Mouse (Mus musculus) large intestine, adult 2 months (tissue): Measurements from ENCODE around the gene Mrpl33. TPM values are rescaled to one million over a fixed set of nuclear protein-coding genes. Genes with fewer than 3 reads are reported as not detected.

Source experiments
- DNase-seq: peaks from one replicate; pipeline ENCODE4 v3.0.0-alpha.2; 2012; ENCODE audit warnings: low read depth, low spot score
- WGBS: fragments of 180-500 bp; shearing (Covaris S2); methylation state at CpG from one replicate; pipeline ENCODE4 v1.1.7; 2018; 5-methylcytosine and 5-hydroxymethylcytosine counted together
- polyA plus RNA-seq: library from polyadenylated mRNA; depleted of rRNA; stranded (reverse); fragments of >200 nt; gene quantifications from 2 replicates; pipeline ENCODE4 v1.2.3, GENCODE M21; 2012

Gene Mrpl33
- polyA plus RNA-seq, 1 experiment = 19.7 TPM

DNA sequence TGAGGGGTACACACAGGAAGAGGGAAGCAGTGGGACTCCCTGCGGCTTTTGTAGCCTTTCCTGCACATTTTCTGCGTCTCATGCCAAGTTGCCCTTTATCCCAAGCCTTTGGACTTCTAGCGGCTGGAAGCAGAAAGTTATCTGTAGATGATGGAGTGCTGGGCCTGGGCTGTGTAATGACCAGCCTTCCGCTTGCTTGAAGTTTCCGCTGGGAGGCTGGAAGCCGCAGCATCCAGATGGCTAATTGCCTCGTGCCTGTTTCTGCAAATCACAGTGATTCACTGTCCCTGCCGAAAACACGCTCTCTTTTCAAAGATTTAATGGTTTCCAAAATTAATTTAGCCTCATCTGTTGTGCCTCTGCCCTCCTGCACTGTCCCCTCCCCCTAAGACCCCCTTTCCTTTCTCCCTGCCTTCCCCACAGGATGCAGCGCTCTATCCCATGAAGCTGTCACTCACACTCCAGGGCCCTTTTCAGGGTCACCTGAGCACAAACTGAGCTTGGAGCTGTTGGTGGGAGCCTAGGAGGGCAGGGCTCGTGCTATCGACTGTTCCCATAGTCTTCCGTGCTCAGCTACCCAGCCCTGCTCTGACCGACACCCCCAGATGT is 6.9 kb upstream of the Mrpl33 start:
- 85% methylated on average over 14 of the region's 14 CpGs for WGBS
- DNase-seq = no peak

DNA sequence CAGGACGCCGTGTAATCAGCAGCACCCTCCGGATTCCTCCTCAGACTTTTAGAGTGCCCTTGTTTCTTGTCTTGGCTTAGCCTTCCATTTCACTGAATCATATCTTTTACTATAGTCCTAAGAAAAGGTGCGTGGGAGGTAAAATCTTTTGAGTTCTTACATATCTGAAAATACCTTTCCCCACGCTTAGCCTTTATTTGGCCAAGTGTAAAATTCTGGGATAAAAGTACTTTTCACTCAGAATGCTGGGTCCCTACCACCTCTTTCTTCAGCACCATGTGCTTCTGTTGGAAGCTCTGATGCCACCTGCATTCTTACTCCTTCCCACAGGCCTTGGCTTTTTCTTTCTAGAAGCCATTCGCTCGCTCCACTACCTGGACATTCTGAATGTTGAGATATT is 5.6 kb upstream of the Mrpl33 start:
- no peak for DNase-seq
- 92% methylated on average over 7 of the region's 7 CpGs for WGBS

DNA sequence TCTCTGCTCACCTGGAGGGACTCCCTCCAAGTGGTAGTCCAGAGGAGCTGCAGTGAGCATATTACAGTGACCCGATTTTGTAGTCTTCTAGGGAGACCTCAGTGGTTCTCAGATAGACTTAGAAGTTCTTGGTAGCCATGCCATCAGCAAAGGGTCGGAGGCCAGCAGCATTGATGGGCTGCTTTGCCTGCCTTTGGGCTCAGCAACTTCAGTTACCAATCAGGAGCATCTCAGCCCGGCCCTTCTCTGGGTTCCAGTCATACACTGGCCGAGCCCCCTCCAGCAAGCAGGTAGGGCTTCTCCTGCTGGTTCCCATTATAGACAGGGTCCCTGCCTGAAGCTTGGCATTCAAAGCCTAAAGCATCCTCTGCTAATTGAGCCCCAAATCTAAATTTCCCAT is 867 bp upstream of the Mrpl33 start:
- 67% methylated on average over 4 of the region's 4 CpGs for WGBS
- DNase-seq = no peak

DNA sequence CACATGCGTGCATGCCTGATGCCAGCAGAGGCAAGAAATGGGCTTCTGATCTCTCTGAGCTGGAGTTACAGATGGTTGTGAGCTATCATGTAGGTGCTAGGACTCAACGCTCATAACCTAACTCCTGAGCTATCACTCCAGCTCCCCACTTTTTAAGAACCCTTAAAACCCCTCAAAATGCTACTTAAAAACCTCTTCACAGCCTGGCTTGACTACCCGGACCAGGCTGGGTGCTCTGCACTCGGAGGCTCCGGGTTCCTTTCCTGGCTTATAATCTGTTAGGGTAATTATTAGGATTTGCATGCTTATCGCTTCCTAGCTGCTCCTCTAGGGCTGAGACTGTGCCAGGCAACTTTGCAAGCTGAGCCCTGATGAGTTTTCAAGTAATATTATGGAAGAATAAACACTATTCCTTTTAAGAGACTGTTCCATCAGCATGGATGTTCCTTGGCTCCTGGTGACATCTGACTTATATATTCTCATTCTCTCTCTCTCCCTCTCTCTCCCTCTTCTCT is 752 bp downstream of the Mrpl33 start:
- WGBS = 31% methylated on average over 6 of the region's 6 CpGs

DNA sequence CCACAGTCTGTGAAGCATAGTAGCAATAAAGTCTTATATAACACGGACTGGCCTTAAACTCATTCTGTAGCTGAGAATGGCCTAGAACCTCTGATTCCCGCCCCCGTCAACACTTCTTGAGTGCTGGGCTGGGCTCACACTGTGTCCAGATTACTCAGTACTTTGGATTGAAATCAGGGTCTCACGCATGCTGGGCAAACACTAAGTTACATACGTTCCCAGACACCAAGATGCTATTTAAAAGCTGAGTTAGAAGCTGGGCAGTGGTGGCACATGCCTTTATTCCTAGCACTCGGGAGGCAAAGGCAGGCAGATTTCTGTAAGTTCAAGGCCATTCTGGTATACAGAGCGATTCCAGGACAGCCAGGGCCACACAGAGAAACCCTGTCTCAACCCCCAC is 1.4 kb downstream of the Mrpl33 start:
- no peak for DNase-seq
- 45% methylated on average over 7 of the region's 7 CpGs for WGBS

More for the DNA sequence above, 752 bp downstream of the Mrpl33 start:
- DNase-seq = no peak

DNA sequence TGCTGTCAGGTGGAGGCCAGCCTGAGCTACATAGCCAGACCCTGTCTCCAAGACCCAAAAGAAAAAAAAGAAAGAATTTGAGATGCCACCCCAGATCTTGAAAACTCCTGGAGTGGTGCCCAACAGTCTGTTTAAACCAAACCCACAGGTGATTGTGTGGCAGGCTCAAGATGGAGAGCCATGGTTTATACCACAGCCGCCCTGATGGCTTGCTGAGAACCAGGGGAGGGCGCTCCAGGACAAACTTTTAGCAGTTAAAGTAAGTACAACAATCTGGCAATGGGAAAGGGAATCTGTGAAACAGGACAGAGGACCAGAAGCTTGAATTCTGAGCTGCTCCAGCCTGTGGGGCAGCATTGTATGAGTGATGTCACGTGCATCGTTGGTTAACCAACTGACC is 1.8 kb downstream of the Mrpl33 start:
- WGBS = 73% methylated on average over 4 of the region's 4 CpGs
- no peak for DNase-seq

DNA sequence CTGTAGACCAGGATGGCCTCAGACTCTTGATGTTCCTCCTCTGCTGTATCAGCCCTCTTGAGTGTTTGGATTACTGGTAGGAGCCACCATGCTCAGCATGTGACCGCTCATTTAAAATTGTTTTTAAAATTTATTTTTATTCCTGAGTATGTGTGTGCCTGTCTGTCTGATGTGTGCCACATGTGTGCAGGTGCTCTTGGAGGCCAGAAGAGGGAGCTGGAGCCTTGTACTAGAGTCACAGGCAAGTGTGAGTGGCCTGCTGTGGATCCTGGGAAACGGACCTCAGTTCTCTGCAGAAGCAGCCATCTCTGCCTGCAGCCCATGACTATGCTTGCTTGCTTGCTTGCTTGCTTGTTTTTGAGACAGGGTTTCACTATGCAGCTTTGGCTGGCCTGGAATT is 2.4 kb downstream of the Mrpl33 start:
- 89% methylated on average over 2 of the region's 2 CpGs for WGBS
- DNase-seq = no peak

DNA sequence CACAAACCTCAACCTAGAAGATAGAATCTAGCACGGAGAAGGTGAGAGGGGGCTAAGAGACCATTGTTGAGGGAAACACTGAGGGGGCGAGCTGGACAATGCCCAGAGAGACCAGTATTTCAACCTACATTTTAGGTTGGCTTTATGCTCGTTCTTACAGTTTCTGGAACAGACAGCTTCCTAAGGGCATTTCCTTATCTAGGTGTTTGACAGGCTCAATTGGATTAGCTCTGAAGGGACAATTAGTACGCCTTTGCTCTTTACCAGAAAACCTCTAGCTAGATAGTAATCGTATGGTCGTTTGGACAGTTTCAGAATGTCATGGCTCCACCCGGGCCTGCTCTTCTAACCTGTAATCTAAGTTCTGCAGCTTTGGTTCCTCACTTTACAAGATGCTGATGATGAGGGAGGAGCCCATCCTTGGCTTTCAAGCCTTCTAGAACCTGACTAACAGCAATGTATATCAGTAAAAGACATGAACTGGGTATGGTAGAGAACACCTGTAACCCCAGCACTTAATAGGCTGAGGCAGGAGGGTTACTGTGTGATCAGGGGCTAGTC is 4.5 kb downstream of the Mrpl33 start:
- WGBS = 89% methylated on average over 7 of the region's 7 CpGs
- no peak for DNase-seq

DNA sequence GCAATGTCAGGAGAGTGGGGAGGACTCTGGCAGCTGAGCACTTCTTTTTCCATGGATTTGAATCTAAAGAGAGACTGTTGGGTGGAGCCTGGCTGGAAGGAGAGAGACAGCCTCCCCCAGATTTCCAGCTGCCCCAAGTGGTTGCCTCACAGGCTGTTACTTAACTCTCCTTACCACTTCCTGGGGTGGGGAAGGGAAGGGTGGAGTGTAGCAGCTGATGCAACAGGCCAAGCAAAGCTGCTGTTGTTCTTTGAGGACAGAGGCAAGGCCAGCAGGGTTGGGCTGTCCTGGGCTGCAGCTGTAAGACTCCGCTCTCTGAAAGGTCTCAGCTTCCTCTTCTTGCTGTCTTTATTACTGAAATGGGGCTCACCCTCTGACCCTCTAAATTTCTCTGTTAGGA is 5.6 kb downstream of the Mrpl33 start:
- 12% methylated on average over 1 of the region's 1 CpGs for WGBS
- no peak for DNase-seq

DNA sequence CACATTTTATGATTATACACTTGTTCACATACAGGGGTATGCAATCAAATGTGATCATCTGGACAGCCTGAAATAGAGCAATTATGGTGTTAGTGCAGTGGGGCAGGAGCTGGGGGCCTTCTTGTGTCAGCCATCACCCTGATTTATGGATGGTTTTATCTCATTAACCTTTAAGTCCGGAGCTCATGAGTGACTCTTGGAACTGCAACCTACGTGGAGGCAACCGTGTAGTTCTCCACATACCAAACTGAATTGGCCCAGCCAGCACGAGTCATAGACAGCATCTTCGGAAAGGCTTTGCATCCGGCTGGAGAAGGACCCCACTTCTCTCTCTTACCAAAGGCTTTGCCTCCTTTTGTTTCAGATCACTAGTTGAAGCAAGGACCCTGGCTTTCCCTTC is 7.0 kb downstream of the Mrpl33 start:
- DNase-seq = no peak
- WGBS = 85% methylated on average over 6 of the region's 6 CpGs

DNA sequence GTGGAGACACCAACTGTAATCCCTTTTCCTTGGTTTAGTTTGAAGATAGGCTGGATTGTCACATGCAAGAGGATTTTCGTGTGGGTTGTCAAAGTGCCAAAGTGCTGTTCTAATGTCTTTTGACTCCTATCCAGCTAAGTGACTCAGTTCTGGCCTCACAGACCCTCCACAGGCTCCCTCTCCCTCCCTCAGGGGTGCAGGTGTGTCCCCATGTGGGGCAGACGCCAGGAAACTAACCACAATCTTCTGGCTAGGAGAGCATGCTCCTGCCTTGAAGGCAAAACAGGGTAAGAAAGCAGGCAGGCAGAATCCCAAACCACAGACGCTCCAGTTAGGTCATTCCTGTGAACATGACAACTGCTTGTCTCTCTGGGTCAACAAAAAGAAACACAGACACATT is 9.4 kb downstream of the Mrpl33 start:
- no peak for DNase-seq
- WGBS = 54% methylated on average over 3 of the region's 3 CpGs

DNA sequence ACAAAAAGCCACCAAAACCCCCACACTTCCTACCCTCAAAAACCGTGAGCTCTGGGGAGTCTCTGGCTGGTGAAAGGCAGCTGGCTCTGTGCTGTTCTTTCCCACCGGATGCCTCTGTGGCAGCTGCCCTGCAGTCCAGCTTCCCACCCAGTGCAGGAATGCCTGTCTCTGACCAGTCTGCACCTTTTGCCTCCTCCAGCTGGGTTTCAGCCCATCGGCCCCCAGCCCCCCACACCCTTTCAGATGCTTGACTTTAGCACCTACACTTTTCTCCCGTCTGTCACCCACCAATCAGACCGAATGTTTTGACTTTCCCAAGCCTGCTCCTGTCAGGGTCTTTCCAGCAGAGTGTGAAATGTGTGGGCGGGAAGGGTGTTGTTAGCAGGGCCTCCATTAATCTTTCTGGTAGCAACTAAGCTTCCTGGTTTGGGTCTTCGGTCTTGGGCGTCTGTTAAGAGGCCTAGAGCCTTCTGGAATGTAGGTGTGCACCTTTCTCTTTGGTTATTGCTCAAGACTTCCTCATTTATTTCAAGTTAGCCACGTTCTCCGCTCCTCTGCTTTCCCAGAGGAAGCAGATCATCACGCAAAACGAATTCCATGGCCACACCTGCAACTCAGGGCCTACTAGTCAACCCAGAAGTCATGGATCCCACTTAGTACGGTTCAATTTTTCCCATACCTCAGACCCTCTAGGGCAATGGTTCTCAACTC is 13.8 kb downstream of the Mrpl33 start:
- 71% methylated on average over 13 of the region's 13 CpGs for WGBS
- no peak for DNase-seq

DNA sequence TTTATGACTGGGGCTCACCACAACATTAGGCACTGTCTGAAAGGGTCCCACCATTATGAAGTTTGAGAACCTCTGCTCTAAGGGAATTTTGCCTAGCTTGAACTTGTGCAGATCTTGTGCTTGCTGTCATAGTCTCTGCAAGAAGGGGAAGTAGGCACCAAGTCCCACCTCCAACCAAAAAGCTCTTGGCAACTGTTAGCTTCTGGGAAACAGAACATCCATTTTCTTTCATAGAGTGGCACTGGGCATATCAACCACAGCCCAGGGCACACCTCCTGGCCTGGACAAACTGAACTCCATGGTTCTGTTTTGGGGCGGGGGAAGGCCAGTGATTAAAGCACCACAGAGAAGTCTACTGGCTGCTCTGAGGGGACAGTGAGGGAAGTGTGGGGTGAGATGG is 14.5 kb downstream of the Mrpl33 start:
- 97% methylated on average over 1 of the region's 1 CpGs for WGBS
- no peak for DNase-seq

DNA sequence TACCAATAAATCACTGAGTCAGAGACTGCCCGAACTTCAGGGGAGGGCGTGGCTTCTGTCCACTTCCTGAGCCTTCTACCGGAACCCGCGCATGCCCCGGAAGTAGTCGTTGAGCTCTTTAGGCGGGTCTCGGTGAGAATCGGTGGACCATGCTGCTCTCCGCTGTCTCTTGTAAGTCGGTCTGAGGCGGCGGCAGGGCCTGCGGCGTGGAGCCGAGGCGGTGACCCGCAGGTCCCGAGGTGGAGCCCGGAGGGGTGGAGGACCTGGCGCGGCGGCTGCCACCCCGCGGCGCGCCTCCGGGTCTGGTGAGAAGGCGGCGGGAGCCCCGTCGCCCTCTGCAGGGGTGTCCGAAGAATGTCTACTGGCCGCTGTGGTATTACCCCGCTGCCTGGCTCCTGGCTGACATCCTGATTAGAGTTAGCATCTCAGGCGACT is 17.1 kb downstream of the Mrpl33 start:
- DNase-seq = peak; percentile 73

DNA sequence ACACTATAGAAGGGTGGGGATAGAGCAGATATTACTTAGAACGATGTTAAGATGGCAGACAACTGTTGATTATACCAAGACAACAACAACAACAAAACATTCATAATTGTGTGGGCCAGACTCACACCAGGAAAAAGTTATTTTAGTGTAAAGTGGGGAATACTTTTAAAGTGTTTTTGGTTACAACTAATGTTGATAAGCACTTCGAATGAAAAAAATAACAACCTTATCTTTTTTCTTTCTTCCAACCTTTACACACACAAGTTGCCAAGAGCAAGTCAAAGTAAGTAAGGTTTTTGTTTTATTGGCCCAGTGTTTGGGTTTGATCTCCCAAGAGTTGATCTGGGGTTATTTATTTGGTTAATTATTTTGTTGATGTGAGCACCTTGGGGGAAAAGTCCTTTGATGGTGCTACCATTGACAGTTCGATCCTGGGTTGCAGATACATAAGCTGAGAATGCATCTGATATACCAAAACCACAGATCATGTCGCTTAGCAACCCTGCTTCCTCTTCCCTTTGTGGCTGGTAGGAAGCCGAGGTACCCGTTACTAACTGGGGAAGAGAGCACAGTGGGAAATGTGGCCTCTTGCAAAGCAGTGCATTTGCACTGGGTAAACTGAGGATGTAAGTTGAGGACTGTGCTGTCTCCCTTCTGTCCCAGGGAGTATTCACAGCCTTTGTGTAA is 17.7 kb downstream of the Mrpl33 start:
- no peak for DNase-seq
- WGBS = 47% methylated on average over 6 of the region's 6 CpGs

More for the DNA sequence above, 17.1 kb downstream of the Mrpl33 start:
- WGBS = under 1% methylated on average over 37 of the region's 37 CpGs

DNA sequence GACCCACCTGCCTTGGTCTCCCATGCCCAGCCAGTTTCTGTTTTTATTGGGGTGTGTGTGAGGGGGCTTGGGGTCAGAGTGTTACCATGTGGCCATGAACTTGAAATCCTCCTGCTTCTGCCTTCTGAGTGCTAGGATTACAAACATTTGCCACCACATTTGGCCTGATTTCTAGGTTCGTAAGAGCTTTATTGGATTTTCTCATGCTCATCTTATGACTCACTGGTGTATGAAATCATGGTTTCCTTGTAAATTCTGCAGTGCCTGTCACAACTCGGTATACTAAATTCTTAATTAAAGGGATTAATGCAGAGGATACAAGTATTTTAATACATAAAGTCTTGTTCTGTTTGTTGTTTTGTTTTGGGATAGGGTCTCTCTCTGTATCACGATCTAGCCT is 23.6 kb downstream of the Mrpl33 start:
- 72% methylated on average over 3 of the region's 3 CpGs for WGBS

DNA sequence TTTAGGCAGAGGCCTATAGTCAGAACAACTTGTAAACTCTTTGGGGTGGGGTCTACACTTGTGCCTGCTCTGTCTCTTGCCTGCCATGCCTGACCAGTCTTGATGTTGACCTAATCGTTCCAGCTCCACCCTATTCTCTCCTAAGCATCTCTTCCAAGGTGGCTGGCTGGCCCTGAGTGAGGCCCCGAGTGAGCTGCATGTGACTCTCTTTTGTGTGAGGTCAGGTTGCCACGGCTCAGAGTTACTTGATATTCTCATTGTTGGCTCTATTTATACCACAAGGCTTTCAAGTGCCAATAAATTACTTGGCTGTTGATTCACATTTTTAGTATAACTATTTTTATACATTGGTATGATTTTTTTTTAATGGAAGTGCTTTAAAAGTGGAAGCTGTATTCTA is 30.4 kb downstream of the Mrpl33 start:
- 40% methylated on average over 3 of the region's 3 CpGs for WGBS
- no peak for DNase-seq

More for the DNA sequence above, 23.6 kb downstream of the Mrpl33 start:
- DNase-seq = no peak

DNA sequence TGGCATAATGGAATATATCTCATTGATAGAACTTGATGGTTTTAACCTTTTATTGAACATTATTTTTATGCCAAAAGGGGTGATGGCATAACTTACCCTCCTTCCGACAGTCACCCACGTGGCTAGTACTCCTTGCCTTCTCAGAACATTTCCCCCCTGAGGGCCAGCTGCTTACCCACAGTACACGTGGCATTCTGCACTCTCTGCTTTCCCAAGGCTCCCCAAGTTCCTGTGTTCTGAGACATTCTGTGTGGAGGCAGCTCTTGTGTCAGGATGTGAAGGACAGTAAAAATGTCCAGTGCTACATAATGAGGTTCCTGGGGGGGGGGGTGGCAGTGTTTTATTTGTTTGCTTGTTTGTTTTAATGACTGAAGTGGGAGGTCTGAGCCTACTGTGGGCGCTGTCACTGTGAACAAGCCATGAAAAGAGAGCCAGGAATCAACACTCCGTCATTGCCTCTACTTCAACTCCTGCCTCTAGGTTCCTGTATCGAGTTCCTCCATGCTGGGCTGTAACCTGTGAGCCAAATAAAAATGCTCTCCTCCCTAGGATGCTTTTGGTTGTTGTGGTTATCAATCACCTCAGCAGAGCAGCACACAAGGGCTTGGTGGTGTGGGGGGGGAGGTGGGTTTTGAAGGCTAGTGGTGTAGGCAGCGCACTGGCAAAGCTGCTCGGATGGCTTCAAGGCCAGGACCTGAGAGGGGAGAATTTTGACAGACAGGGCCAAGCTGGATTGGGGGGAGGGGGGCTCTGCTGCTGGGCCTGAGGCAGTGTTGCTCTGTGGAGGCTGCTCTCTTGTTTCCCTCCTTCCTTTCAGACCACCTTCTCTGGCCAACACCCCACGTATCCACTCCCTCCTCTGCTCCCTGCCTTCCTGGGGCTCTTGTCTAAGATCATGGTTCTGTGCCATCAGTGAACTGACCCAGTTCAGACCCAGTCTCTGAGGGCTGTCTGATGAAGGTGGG is 31.1 kb downstream of the Mrpl33 start:
- DNase-seq = no peak
- WGBS = 83% methylated on average over 9 of the region's 9 CpGs

DNA sequence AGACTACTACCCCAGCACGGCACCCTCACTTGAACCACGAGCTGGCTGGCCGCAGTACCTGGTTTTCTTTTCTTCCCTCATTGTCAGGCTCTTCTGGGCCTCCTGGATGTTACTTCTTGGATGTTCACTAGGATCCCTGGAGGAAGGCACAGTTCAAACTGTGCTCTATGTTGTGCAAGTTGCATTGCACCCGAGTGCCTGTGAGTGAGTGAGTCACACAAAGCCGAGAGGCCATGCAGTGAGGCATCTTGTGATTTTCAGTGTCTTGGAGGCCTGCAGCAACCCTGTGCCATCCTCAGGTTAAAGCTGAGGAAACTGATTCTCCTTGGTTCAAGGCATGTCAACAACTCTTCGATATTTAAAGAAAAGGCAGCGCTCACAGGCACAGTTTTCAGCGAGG is 31.8 kb downstream of the Mrpl33 start:
- WGBS = 85% methylated on average over 8 of the region's 8 CpGs
- no peak for DNase-seq
